Mouse (Mus musculus) heart, adult 2 months (tissue): ENCODE results near the gene Rgs7. TPM values are rescaled to one million over a fixed set of nuclear protein-coding genes. Genes with fewer than 3 reads are reported as not detected.

Experiments
- DNase-seq, 2 experiments: peaks; one replicate each; pipeline ENCODE4 v3.0.0; 2021
- H3K27ac ChIP-seq: fragments of 200-600 bp; 2 replicates; pipeline ENCODE4 v1.8.1; 2022
- H3K27me3 ChIP-seq: fragments of 200-500 bp; 2 replicates; pipeline ENCODE4 v1.6.1; 2012; ENCODE audit warnings: mild to moderate bottlenecking, low read length, inconsistent platforms, mixed read lengths; ENCODE audit not compliant: control insufficient read depth, insufficient read depth
- H3K36me3 ChIP-seq: fragments of 200-500 bp; 2 replicates; pipeline ENCODE4 v1.6.1; 2012; ENCODE audit warnings: low read length, inconsistent platforms; ENCODE audit not compliant: control insufficient read depth, insufficient read depth
- H3K4me1 ChIP-seq: fragments of 200-500 bp; 2 replicates; pipeline ENCODE4 v1.6.1; 2011; ENCODE audit warnings: low read length; ENCODE audit not compliant: control insufficient read depth, insufficient read depth
- H3K4me3 ChIP-seq: fragments of 200-600 bp; 2 replicates; pipeline ENCODE4 v1.8.1; 2022
- H3K79me2 ChIP-seq: fragments of 200-500 bp; replicated peaks from 2 replicates; pipeline ENCODE4 v1.6.1; 2012; ENCODE audit warnings: mild to moderate bottlenecking, inconsistent platforms, low read length, moderate library complexity, mixed read lengths; ENCODE audit not compliant: control insufficient read depth, insufficient read depth
- H3K9ac ChIP-seq: fragments of 200-500 bp; 2 replicates; pipeline ENCODE4 v1.6.1; 2012; ENCODE audit warnings: low read depth, mild to moderate bottlenecking, control low read depth, inconsistent platforms, low read length, mixed read lengths
- CTCF ChIP-seq: fragments of 200-600 bp; IDR thresholded peaks from 2 replicates; pipeline ENCODE4 v1.8.1; 2022; ENCODE audit warnings: antibody characterized with exemption, mild to moderate bottlenecking, moderate library complexity
- EP300 ChIP-seq: fragments of 200-500 bp; IDR thresholded peaks from 2 replicates; pipeline ENCODE4 v1.6.1; 2011; ENCODE audit warnings: low read depth, low read length, control low read depth; ENCODE audit not compliant: insufficient read depth
- POLR2A ChIP-seq: fragments of 200-500 bp; IDR thresholded peaks from 2 replicates; pipeline ENCODE4 v1.6.1; 2011; ENCODE audit warnings: mild to moderate bottlenecking, low read depth, low read length, control low read depth; ENCODE audit not compliant: insufficient read depth
- WGBS: fragments of 180-500 bp; shearing (Covaris S2); methylation state at CpG from one replicate; pipeline ENCODE4 v1.1.7; 2018; 5-methylcytosine and 5-hydroxymethylcytosine counted together
- intact Hi-C: fragments of 180-260 bp; cut with DNase I; formaldehyde crosslinking; loops from one replicate; pipeline ENCODE4 v1.15.1; 2025
- polyA plus RNA-seq: library from polyadenylated mRNA; depleted of rRNA; stranded (reverse); fragments of >200 nt; gene quantifications from 2 replicates; pipeline ENCODE4 v1.2.3, GENCODE M21; 2012
- total RNA-seq, 2 experiments: library from RNA; stranded (reverse); gene quantifications; 2 replicates each; pipeline ENCODE4 v1.2.3; 2021

The Rgs7 gene
- total and polyA plus RNA-seq, 3 experiments: 1.3 to 3.0 (median 1.8) TPM

DNA sequence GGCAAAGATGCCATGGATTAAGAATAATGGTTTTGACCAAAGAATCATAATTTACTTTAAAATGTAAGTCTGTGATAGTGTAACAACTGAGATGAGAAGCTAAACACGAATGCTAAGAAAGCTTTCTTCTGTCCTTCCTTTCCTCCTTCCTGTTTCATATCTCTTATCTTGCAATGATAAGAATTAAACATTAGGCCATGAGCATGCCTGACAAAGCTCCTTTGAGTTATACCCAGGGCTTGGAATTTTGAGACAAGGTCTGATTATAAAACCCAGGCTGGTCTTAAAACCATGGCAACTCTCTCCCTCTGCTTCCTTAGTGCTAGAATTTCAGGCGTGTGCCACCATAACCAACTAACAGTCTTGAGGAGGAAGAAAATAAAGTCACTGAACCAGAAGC lies 22.2 kb upstream of the Rgs7 start:
- Histone ChIP-seq H3K27me3 (no peaks in the 10 kb centered on the region), H3K9ac (no peak overlapping the region), H3K4me3 (no peak overlapping the region), H3K27ac (no peak overlapping the region), H3K79me2 (no peaks in the 10 kb centered on the region), H3K4me1 (no peaks in the 10 kb centered on the region), H3K36me3 (no peaks in the 10 kb centered on the region)
- WGBS: 40% methylated on average over 2 of the region's 2 CpGs
- intact Hi-C loops: no loop called here
- TF ChIP-seq POLR2A (no peak), EP300 (no peak), CTCF (no peak)
- DNase-seq: no peak

GRCm38 (mm10) chr1:175512173-175512572 lies 19.9 kb upstream of the Rgs7 start:
- TF ChIP-seq CTCF: no peak
- no peak for TF ChIP-seq POLR2A
- no peak for TF ChIP-seq EP300
- no peak overlapping the region for H3K4me3 ChIP-seq
- no peaks in the 10 kb centered on the region for H3K27me3 ChIP-seq
- H3K9ac ChIP-seq: no peak overlapping the region
- 71% methylated on average over 3 of the region's 3 CpGs for WGBS
- H3K79me2 ChIP-seq: no peaks in the 10 kb centered on the region
- intact Hi-C loops: no loop called here
- no peaks in the 10 kb centered on the region for H3K36me3 ChIP-seq
- H3K27ac ChIP-seq: no peak overlapping the region
- no peaks in the 10 kb centered on the region for H3K4me1 ChIP-seq
- DNase-seq: no peak

DNA sequence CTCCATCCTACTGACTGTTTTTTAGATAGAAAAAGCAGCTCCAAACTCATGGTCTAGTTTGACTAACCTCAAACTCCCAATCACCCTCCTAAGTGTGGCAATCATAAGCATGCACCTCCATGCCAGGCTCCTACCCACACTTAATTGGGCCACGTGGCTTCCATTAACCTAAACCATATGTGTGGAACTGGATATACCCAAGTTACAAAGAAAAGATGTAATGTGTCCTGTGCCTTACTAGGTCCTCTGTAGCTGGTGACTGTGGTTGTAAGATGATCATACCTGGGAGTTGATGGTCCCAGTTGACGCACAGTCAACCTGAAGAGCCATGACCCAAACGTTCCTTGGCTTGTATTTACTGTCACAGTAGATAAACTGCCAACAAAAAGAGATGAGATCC lies 17.7 kb upstream of the Rgs7 start:
- no peak overlapping the region for H3K27ac ChIP-seq
- H3K79me2 ChIP-seq: no peaks in the 10 kb centered on the region
- no peak overlapping the region for H3K9ac ChIP-seq
- no peaks in the 10 kb centered on the region for H3K27me3 ChIP-seq
- 87% methylated on average over 3 of the region's 3 CpGs for WGBS
- intact Hi-C loops: no loop called here
- no peak overlapping the region for H3K4me3 ChIP-seq
- H3K4me1 ChIP-seq: no peaks in the 10 kb centered on the region
- no peaks in the 10 kb centered on the region for H3K36me3 ChIP-seq
- TF ChIP-seq EP300: no peak
- TF ChIP-seq POLR2A: no peak
- TF ChIP-seq CTCF: no peak
- no peak for DNase-seq

DNA sequence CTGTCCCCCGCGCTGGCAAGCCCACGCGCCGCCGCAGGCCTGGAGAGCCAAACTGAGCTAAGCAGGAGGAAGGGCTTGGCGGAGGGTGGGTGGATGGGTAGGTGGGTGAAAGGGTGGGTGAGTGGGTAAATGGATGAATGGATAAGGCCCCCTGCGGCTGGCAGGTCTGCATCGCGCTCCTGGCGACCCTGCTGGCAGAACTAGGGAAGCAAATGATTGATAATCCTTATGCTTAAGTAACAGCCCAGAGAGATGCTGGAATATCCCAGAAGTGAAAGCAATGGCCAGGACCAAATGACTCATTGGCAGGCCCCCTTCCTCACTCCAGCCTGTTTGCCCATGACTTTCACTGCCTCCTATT lies 363 bp upstream of the Rgs7 start:
- H3K9ac ChIP-seq: peak overlapping the region; percentile 67
- H3K27ac ChIP-seq: no peak overlapping the region
- no peaks in the 10 kb centered on the region for H3K36me3 ChIP-seq
- H3K79me2 ChIP-seq: no peaks in the 10 kb centered on the region
- DNase-seq: no peak
- intact Hi-C loops: no loop called here
- peak overlapping the region; percentile 54 for H3K4me3 ChIP-seq
- TF ChIP-seq POLR2A (no peak), EP300 (no peak), CTCF (no peak)
- WGBS: 2% methylated on average over 11 of the region's 11 CpGs
- H3K4me1 ChIP-seq: no peaks in the 10 kb centered on the region
- no peaks in the 10 kb centered on the region for H3K27me3 ChIP-seq

- H3K79me2 ChIP-seq: no peaks in the 10 kb centered on the region
- H3K4me1 ChIP-seq: no peaks in the 10 kb centered on the region
- H3K9ac ChIP-seq: no peak overlapping the region
- WGBS: 18% methylated on average over 6 of the region's 6 CpGs
- no peaks in the 10 kb centered on the region for H3K36me3 ChIP-seq
- DNase-seq: no peak
- H3K4me3 ChIP-seq: no peak overlapping the region
- TF ChIP-seq CTCF (no peak), EP300 (no peak), POLR2A (no peak)
- no peak overlapping the region for H3K27ac ChIP-seq
- H3K27me3 ChIP-seq: no peaks in the 10 kb centered on the region
- intact Hi-C loops: no loop called here
These were observed 814 bp downstream of the Rgs7 start for GRCm38 (mm10) chr1:175491511-175491860.

DNA sequence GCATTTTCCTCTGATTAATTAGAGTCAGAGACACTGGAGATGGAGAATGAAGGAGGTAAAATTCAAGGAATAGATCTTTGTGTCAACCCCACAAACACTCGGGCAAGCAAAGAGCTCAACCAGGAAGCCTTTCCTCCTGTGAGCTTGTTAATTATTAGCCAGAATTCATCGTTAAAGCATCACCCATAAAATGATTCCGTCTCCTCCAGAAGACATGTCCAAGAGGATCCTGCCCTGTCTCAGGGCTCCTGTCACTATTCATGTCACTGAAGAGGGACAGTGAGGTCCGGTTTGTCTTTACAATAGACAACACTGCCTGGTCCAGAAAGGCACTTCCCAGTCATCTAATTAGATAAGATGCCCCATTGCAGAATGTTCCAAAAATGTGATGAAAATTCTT lies 7.2 kb downstream of the Rgs7 start:
- H3K27me3 ChIP-seq: no peaks in the 10 kb centered on the region
- DNase-seq: no peak
- H3K4me1 ChIP-seq: no peaks in the 10 kb centered on the region
- whole genome bisulfite sequencing: 77% methylated on average over 4 of the region's 4 CpGs
- H3K79me2 ChIP-seq: no peaks in the 10 kb centered on the region
- no peak overlapping the region for H3K9ac ChIP-seq
- no peaks in the 10 kb centered on the region for H3K36me3 ChIP-seq
- no peak for TF ChIP-seq CTCF
- no peak for TF ChIP-seq EP300
- H3K27ac ChIP-seq: no peak overlapping the region
- H3K4me3 ChIP-seq: no peak overlapping the region
- intact Hi-C loops: no loop called here
